9 mouse cellular contexts compared by ENCODE assay signal in the genomic region with DNA sequence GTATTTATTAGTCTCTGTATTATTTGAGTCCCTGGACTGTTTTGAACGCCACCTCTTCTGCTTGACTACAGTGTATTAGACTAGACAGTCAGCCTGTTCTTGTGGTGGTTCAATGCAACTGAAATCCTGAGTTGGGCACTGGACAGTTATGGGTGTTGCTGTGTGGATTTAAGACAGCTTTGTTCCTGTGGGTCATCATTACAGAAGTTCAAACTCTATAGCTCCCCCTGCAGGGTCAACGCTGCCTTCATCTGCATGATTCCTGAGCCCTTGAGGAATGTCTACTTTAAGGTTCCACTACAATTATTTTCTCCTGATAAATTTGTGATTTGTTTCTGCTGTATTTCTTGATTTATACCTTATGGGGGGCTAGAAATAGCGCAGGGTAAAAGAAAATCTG.
DNase-seq lines count a peak whose midpoint lies in the region; ATAC-seq and TF ChIP-seq lines count a peak whose summit lies in the region.
"Had no signal": no experiment of that assay in that cellular context is flagged by ENCODE, and none has a peak within 500 bp of the region (broad histone marks: within the 10 kb centered on the region; RNA-seq: fewer than 3 reads in every experiment).

No protein-coding gene starts in this region.

- H3K4me2 ChIP-seq in intestine, postnatal 0 days (replicated peaks; ENCODE audit: low read depth), result no peak overlapping the region
- H3K4me2 ChIP-seq in intestine, embryonic 15.5 days (replicated peaks), result no peak overlapping the region
- no peak overlapping the region for H3K4me2 ChIP-seq in kidney, postnatal 0 days (ENCODE audit: low read length)
- H3K4me2 ChIP-seq in stomach, postnatal 0 days (replicated peaks; ENCODE audit: low read depth), result no peak overlapping the region

- no peak overlapping the region for H3K9ac ChIP-seq in intestine, postnatal 0 days (ENCODE audit: low read depth, low read length)
- H3K9ac ChIP-seq in intestine, embryonic 15.5 days, result no peak overlapping the region
- no peak overlapping the region for H3K9ac ChIP-seq in kidney, postnatal 0 days (ENCODE audit: low read depth, low read length)
- H3K9ac ChIP-seq in stomach, postnatal 0 days (ENCODE audit: low read length), result no peak overlapping the region

- peak; percentile 53 for TF ChIP-seq CTCF in intestine, postnatal 0 days (IDR thresholded peaks at IDR 0.05; ENCODE audit: low read depth)
- TF ChIP-seq CTCF in E14TG2a.4 (conservative IDR thresholded peaks at IDR 0.05; ENCODE audit: low read length), result peak; percentile 48
- peak; percentile 49 for TF ChIP-seq CTCF in kidney, postnatal 0 days (IDR thresholded peaks at IDR 0.05; ENCODE audit: low read depth)
- peak; percentile 50 for TF ChIP-seq CTCF in stomach, postnatal 0 days (IDR thresholded peaks at IDR 0.05; ENCODE audit: low read depth)

- 63% methylated on average over 3 of the region's 3 CpGs for WGBS in intestine, postnatal 0 days
- WGBS in intestine, embryonic 15.5 days, result 59% methylated on average over 3 of the region's 3 CpGs
- WGBS in kidney, postnatal 0 days, result 56% methylated on average over 3 of the region's 3 CpGs
- 53% methylated on average over 3 of the region's 3 CpGs for WGBS in stomach, postnatal 0 days

- no peaks in the 10 kb centered on the region for H3K27me3 ChIP-seq in intestine, postnatal 0 days (replicated peaks; ENCODE audit: control insufficient read depth, insufficient read depth, low read length)
- H3K27me3 ChIP-seq in intestine, embryonic 15.5 days (replicated peaks), result no peaks in the 10 kb centered on the region
- H3K27me3 ChIP-seq in E14TG2a.4 (ENCODE audit: insufficient read depth, low read length), result no peaks in the 10 kb centered on the region
- no peaks in the 10 kb centered on the region for H3K27me3 ChIP-seq in kidney, postnatal 0 days (ENCODE audit: insufficient read depth, low read length)
- no peaks in the 10 kb centered on the region for H3K27me3 ChIP-seq in stomach, postnatal 0 days (ENCODE audit: control insufficient read depth, insufficient read depth, low read length)

- no peak overlapping the region for H3K27ac ChIP-seq in intestine, postnatal 0 days (ENCODE audit: low read depth, low read length)
- no peak overlapping the region for H3K27ac ChIP-seq in intestine, embryonic 15.5 days
- H3K27ac ChIP-seq in kidney, postnatal 0 days, result no peak overlapping the region
- H3K27ac ChIP-seq in stomach, postnatal 0 days (replicated peaks), result no peak overlapping the region
- H3K27ac ChIP-seq: macrophage had no signal

- no peak for ATAC-seq in intestine, postnatal 0 days
- ATAC-seq in intestine, embryonic 15.5 days, result no peak
- no peak for ATAC-seq in kidney, postnatal 0 days (replicated peaks; ENCODE audit: low FRiP score, low read depth)
- ATAC-seq in stomach, postnatal 0 days (ENCODE audit: low FRiP score, low TSS enrichment), result no peak

- H3K36me3 ChIP-seq in intestine, postnatal 0 days (ENCODE audit: control insufficient read depth, insufficient read depth), result no peaks in the 10 kb centered on the region
- H3K36me3 ChIP-seq in intestine, embryonic 15.5 days, result no peaks in the 10 kb centered on the region
- no peaks in the 10 kb centered on the region for H3K36me3 ChIP-seq in E14TG2a.4 (ENCODE audit: insufficient read depth, low read length)
- no peaks in the 10 kb centered on the region for H3K36me3 ChIP-seq in kidney, postnatal 0 days (ENCODE audit: insufficient read depth, low read length)
- no peaks in the 10 kb centered on the region for H3K36me3 ChIP-seq in stomach, postnatal 0 days (ENCODE audit: control insufficient read depth, insufficient read depth, low read length)

- H3K4me1 ChIP-seq in intestine, postnatal 0 days (replicated peaks; ENCODE audit: control insufficient read depth, insufficient read depth, low read length), result no peaks in the 10 kb centered on the region
- H3K4me1 ChIP-seq in intestine, embryonic 15.5 days (replicated peaks), result no peaks in the 10 kb centered on the region
- H3K4me1 ChIP-seq in E14TG2a.4 (replicated peaks; ENCODE audit: low read depth, low read length), result no peaks in the 10 kb centered on the region
- H3K4me1 ChIP-seq in kidney, postnatal 0 days (replicated peaks; ENCODE audit: insufficient read depth, low read length), result no peaks in the 10 kb centered on the region
- H3K4me1 ChIP-seq in stomach, postnatal 0 days (replicated peaks; ENCODE audit: control insufficient read depth, insufficient read depth), result no peaks in the 10 kb centered on the region

- no peak for TF ChIP-seq EP300 in stomach, postnatal 0 days (optimal IDR thresholded peaks at IDR 0.05)

- no peak overlapping the region for H3K4me3 ChIP-seq in intestine, postnatal 0 days (ENCODE audit: low read depth, low read length)
- H3K4me3 ChIP-seq in intestine, embryonic 15.5 days (replicated peaks), result no peak overlapping the region
- no peak overlapping the region for H3K4me3 ChIP-seq in E14TG2a.4 (replicated peaks; ENCODE audit: low read length)
- H3K4me3 ChIP-seq in kidney, postnatal 0 days (replicated peaks; ENCODE audit: low read depth, low read length), result no peak overlapping the region
- H3K4me3 ChIP-seq in stomach, postnatal 0 days (ENCODE audit: low read depth, low read length), result no peak overlapping the region

- H3K9me3 ChIP-seq in intestine, postnatal 0 days (ENCODE audit: control insufficient read depth), result no peaks in the 10 kb centered on the region
- no peaks in the 10 kb centered on the region for H3K9me3 ChIP-seq in intestine, embryonic 15.5 days
- H3K9me3 ChIP-seq in E14TG2a.4 (ENCODE audit: low read length), result no peaks in the 10 kb centered on the region
- H3K9me3 ChIP-seq in kidney, postnatal 0 days (replicated peaks; ENCODE audit: low read length), result no peaks in the 10 kb centered on the region
- H3K9me3 ChIP-seq in stomach, postnatal 0 days (ENCODE audit: control insufficient read depth, low read length), result no peaks in the 10 kb centered on the region

- peak; percentile 30 for DNase-seq in adrenal gland, postnatal 14 days
- peak; percentile 42 for DNase-seq in kidney, postnatal 0 days (ENCODE audit: low spot score)
- DNase-seq in stomach, postnatal 0 days (ENCODE audit: low spot score), result peak; percentile 18
- DNase-seq in thymus, postnatal 0 days (ENCODE audit: low spot score), result no peak
- DNase-seq in gastrocnemius, postnatal 25 days, result no peak

Comparison
In these comparisons a context has a peak if more than half of its experiments do, and no peak if none do; other contexts are left out.
1. DNase-seq: peak in adrenal gland, postnatal 14 days (single experiment), kidney, postnatal 0 days (single experiment) and stomach, postnatal 0 days (single experiment); none in thymus, postnatal 0 days (single experiment) and gastrocnemius, postnatal 25 days (single experiment).
2. Peak in every context shown above with its lines, with median percentiles within 50 percentile points of each other: CTCF ChIP-seq.